Mouse (Mus musculus) myocyte (in vitro differentiated cells): Measurements from ENCODE around the gene Mrpl11. TPM values are rescaled to one million over a fixed set of nuclear protein-coding genes. Genes with fewer than 3 reads are reported as not detected.
"Not testable (repeated sequence)": the region's sequence is repeated elsewhere in the genome, so short reads cannot be mapped to it uniquely, and the experiment has no call there.

Source experiments
- H3K27me3 ChIP-seq: one replicate; pipeline ENCODE4 v1.6.1; 2011; ENCODE audit not compliant: control insufficient read depth, insufficient read depth, insufficient read length
- H3K36me3 ChIP-seq: one replicate; pipeline ENCODE4 v1.6.1; 2011; ENCODE audit not compliant: control insufficient read depth, insufficient read depth
- H3K4me2 ChIP-seq: one replicate; pipeline ENCODE4 v1.6.1; 2011; ENCODE audit warnings: low read depth, control low read depth
- H3K4me3 ChIP-seq: one replicate; pipeline ENCODE4 v1.5.1; 2011; ENCODE audit warnings: mild to moderate bottlenecking, control low read depth, moderate library complexity
- H3K79me2 ChIP-seq: one replicate; pipeline ENCODE4 v1.6.1; 2011; ENCODE audit not compliant: control insufficient read depth, insufficient read depth
- H3ac ChIP-seq: one replicate; pipeline ENCODE4 v1.6.1; 2011; ENCODE audit not compliant: control insufficient read depth, insufficient read length
- CEBPB ChIP-seq: IDR thresholded peaks from 2 replicates; pipeline ENCODE4 v1.6.1; 2011; ENCODE audit warnings: mild to moderate bottlenecking, moderate library complexity; ENCODE audit not compliant: poor library complexity, insufficient read depth, severe bottlenecking
- E2F4 ChIP-seq: IDR thresholded peaks from one replicate; pipeline ENCODE4 v1.6.1; 2011; ENCODE audit warnings: mild to moderate bottlenecking, control low read depth, moderate library complexity; ENCODE audit not compliant: insufficient read depth
- MAX ChIP-seq: IDR thresholded peaks from one replicate; pipeline ENCODE4 v1.6.1; 2011; ENCODE audit warnings: low read depth, mild to moderate bottlenecking, control low read depth
- MYOD1 ChIP-seq, 3 experiments: IDR thresholded peaks; one replicate each; pipeline ENCODE4 v1.6.1; 2011; ENCODE audit warnings: control low read depth in 2 of 3, low read depth in 2 of 3, mild to moderate bottlenecking in 2 of 3, moderate library complexity in 1 of 3; ENCODE audit not compliant: insufficient read length in 2 of 3, control insufficient read depth in 1 of 3
- MYOG ChIP-seq, 3 experiments: IDR thresholded peaks; one replicate each; pipeline ENCODE4 v1.6.1; 2011; ENCODE audit warnings: control low read depth in 2 of 3, low read depth in 2 of 3, mild to moderate bottlenecking in 2 of 3; ENCODE audit not compliant: insufficient read length in 2 of 3, control insufficient read depth in 1 of 3, insufficient read depth in 1 of 3
- POLR2A ChIP-seq: IDR thresholded peaks from one replicate; pipeline ENCODE4 v1.6.1; 2011; ENCODE audit warnings: low read depth, mild to moderate bottlenecking, control low read depth, moderate library complexity; ENCODE audit not compliant: insufficient read length
- POLR2AphosphoS2 ChIP-seq: IDR thresholded peaks from one replicate; pipeline ENCODE4 v1.6.1; 2011; ENCODE audit warnings: low read depth, control low read depth; ENCODE audit not compliant: insufficient read length
- REST ChIP-seq: IDR thresholded peaks from one replicate; pipeline ENCODE4 v1.6.1; 2011; ENCODE audit warnings: mild to moderate bottlenecking, control low read depth, moderate library complexity; ENCODE audit not compliant: insufficient read depth, insufficient read length
- SRF ChIP-seq: IDR thresholded peaks from one replicate; pipeline ENCODE4 v1.6.1; 2011; ENCODE audit warnings: low read depth; ENCODE audit not compliant: control insufficient read depth, insufficient read length
- TCF12 ChIP-seq: IDR thresholded peaks from one replicate; pipeline ENCODE4 v1.6.1; 2011; ENCODE audit warnings: mild to moderate bottlenecking, control low read depth; ENCODE audit not compliant: poor library complexity, insufficient read depth, severe bottlenecking
- TCF3 ChIP-seq: IDR thresholded peaks from one replicate; pipeline ENCODE4 v1.6.1; 2011; ENCODE audit warnings: low read depth, control low read depth; ENCODE audit not compliant: insufficient read length
- USF1 ChIP-seq: IDR thresholded peaks from one replicate; pipeline ENCODE4 v1.6.1; 2011; ENCODE audit warnings: low read depth, mild to moderate bottlenecking, control low read depth, moderate library complexity
- polyA plus RNA-seq: library from polyadenylated mRNA; unstranded; fragments of >200 nt; fragmentation: generic; extraction: Trizol; gene quantifications from one replicate; pipeline ENCODE4 v1.2.1, GENCODE M21; 2012; ENCODE audit warnings: missing spikeins

Mrpl11 gene
- polyA plus RNA-seq, 1 experiment: 62.6 TPM

DNA sequence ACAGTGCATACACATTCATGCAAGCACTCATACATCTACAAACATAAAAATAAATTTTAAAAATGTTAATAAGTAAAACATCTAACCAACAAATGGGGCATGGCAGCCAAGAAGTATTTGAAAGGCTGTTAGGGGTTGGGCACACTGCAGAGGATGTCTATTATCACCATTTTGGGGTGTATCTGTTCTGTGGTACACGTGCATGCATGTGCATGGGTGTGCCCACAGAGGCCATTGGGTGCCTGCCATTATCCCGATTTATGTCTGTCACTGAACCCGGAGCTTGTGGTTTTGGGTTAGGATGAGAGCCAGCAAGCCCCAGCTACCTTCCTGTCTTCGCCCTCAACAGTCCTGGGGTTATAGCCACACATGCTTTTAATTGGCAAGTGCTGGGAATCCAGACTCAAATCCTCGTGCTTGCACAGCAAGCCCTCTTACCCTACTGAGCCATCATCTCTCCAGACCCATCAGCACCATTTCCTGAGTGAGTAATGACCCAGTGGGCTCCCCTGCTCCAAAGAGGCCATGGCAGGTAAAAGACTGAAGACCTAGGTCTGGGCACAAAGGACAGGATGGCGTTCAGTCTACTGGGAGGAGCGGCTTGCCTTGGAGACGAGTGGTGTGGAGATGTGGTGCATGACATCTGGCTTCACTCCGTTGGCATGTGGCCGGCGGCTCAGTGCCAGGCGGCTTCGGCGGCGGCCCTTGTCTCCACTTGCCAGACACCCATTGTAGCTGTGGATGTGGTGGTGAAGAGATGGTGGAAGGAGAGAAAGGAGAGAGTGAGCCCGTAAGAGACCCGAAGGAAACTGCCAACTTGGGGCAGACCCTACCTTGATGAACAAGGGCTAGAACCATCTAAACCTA, 24.3 kb upstream of the Mrpl11 start:
- Histone ChIP-seq H3ac (no peak overlapping the region), H3K4me3 (no peak overlapping the region), H3K79me2 (no peaks in the 10 kb centered on the region), H3K36me3 (no peaks in the 10 kb centered on the region), H3K4me2 (peak overlapping the region; percentile 36), H3K27me3 (peaks cover 2% of the 10 kb centered on the region)
- no peak for TF ChIP-seq TCF3
- TF ChIP-seq POLR2AphosphoS2: no peak
- no peak for TF ChIP-seq MYOD1 (IDR thresholded peaks at IDR 0.05; ENCODE audit: control insufficient read depth in 1 of 3, insufficient read length in 2 of 3, low read depth in 2 of 3)
- TF ChIP-seq SRF: no peak
- TF ChIP-seq USF1: no peak
- TF ChIP-seq MYOG (IDR thresholded peaks at IDR 0.05; ENCODE audit: control insufficient read depth in 1 of 3, insufficient read depth in 1 of 3, insufficient read length in 2 of 3, low read depth in 2 of 3): no peak
- TF ChIP-seq E2F4: no peak
- no peak for TF ChIP-seq POLR2A
- no peak for TF ChIP-seq MAX
- no peak for TF ChIP-seq CEBPB
- TF ChIP-seq TCF12: no peak
- no peak for TF ChIP-seq REST

GRCm38 (mm10) chr19:4942551-4943252, 19.2 kb upstream of the Mrpl11 start, which contains the start of gene Peli3:
Gene Peli3, minus strand, starts transcription at chr19:4943127.
- H3K79me2 ChIP-seq: no peaks in the 10 kb centered on the region
- peak within 1 kb of the TSS; percentile 18 for H3K4me3 ChIP-seq
- H3ac ChIP-seq: no peak within 1 kb of the TSS
- TF ChIP-seq POLR2AphosphoS2 (no peak), POLR2A (peak; percentile 34)
- H3K4me2 ChIP-seq: peak within 1 kb of the TSS; percentile 84
- H3K36me3 ChIP-seq: no peaks in the 10 kb centered on the region
- no peaks in the 10 kb centered on the region for H3K27me3 ChIP-seq

DNA sequence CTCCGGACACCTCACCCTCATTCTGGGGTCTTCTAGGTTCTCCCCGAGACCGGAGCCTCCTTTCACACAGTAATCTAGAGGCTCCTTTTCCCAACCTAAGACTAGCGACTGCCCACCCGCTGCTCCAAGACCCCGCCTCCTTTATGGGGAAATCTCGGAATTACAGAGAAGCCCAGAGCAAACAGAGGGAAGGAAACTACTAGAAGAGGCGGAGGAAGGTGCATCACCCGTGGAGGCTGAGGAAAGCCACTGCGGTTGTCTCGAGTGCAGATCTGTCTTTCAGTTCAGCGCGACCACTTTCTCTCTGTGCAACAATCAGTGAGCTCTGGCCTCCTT, 18.7 kb upstream of the Mrpl11 start:
- H3K4me2 ChIP-seq: peak overlapping the region; percentile 84
- H3K79me2 ChIP-seq: no peaks in the 10 kb centered on the region
- no peak overlapping the region for H3ac ChIP-seq
- H3K27me3 ChIP-seq: no peaks in the 10 kb centered on the region
- H3K36me3 ChIP-seq: no peaks in the 10 kb centered on the region
- peak overlapping the region; percentile 18 for H3K4me3 ChIP-seq
- no peak for TF ChIP-seq SRF
- TF ChIP-seq USF1: no peak
- TF ChIP-seq TCF12: no peak

DNA sequence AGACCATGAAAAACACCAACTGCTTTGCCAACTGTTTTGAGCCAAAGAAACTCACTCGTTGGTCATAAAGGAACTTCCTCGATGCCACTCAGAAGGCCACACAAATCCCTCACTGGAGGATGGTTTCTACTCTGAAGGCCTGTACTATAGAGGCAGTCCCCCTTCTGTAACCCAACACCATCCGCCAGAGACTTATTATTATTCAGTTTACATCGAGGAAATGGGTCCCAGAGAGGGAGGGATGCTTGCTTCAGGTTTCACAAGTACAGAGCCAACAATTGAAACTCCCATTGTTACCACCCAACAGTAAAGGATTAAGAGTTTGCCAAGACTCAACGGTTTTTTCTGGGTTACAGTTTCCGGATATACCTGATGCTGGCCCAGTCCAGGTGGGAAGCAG, 16.4 kb upstream of the Mrpl11 start:
- Histone ChIP-seq H3K4me3 (no peak overlapping the region), H3ac (no peak overlapping the region), H3K27me3 (no peaks in the 10 kb centered on the region), H3K4me2 (no peak overlapping the region), H3K79me2 (no peaks in the 10 kb centered on the region), H3K36me3 (no peaks in the 10 kb centered on the region)
- no peak for TF ChIP-seq USF1
- TF ChIP-seq POLR2A: no peak
- no peak for TF ChIP-seq TCF3
- TF ChIP-seq CEBPB: no peak
- TF ChIP-seq MYOG (IDR thresholded peaks at IDR 0.05; ENCODE audit: control insufficient read depth in 1 of 3, insufficient read depth in 1 of 3, insufficient read length in 2 of 3, low read depth in 2 of 3): no peak
- no peak for TF ChIP-seq MAX
- TF ChIP-seq E2F4: no peak

DNA sequence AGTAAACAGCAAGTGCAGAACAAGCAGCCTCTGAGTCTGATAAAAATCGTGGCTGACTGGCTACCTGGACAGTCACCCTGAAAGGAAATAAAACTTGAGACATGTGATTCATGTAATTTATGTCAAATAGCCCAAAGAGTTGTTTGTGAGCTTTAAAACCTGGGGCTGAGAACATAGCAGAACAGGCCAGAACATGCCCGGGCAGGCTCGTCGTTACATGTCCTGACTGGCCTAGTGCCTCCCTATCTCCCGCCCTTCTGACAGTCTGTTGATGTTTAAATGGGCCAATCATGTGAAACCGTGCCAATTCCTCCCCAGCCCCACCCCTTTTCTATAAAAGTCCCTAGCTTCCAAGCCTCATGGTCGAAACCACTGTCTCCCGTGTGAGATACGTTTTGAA, 13.3 kb upstream of the Mrpl11 start:
- H3K4me3 ChIP-seq, H3K79me2 ChIP-seq, H3K4me2 ChIP-seq, H3K36me3 ChIP-seq, H3ac ChIP-seq, H3K27me3 ChIP-seq: not testable (repeated sequence)
